Mouse (Mus musculus) stomach, embryonic 15.5 days (tissue): Measurements from ENCODE around the gene Hist3h2a. TPM values are rescaled to one million over a fixed set of nuclear protein-coding genes. Genes with fewer than 3 reads are reported as not detected.

Source experiments
- ATAC-seq: fragments of 200-750 bp; cut with Nextera tagmentation; 2 replicates; pipeline ENCODE4 v1.8.0; 2017; ENCODE audit warnings: low read depth, moderate number of reproducible peaks, moderate TSS enrichment; ENCODE audit not compliant: insufficient read depth, low FRiP score
- H3K27ac ChIP-seq: fragments of 300-500 bp; sonication (generic); 2 replicates; pipeline ENCODE4 v1.5.1; 2015; ENCODE audit warnings: mild to moderate bottlenecking, inconsistent platforms
- H3K27me3 ChIP-seq: fragments of 300-500 bp; sonication (generic); replicated peaks from 2 replicates; pipeline ENCODE4 v1.6.1; 2015; ENCODE audit warnings: inconsistent platforms
- H3K36me3 ChIP-seq: fragments of 300-500 bp; sonication (generic); 2 replicates; pipeline ENCODE4 v1.6.1; 2015; ENCODE audit warnings: inconsistent platforms
- H3K4me1 ChIP-seq: fragments of 300-500 bp; sonication (generic); 2 replicates; pipeline ENCODE4 v1.6.1; 2015; ENCODE audit warnings: inconsistent platforms
- H3K4me2 ChIP-seq: fragments of 300-500 bp; sonication (generic); 2 replicates; pipeline ENCODE4 v1.6.1; 2015; ENCODE audit warnings: mild to moderate bottlenecking, inconsistent platforms
- H3K4me3 ChIP-seq: fragments of 300-500 bp; sonication (generic); replicated peaks from 2 replicates; pipeline ENCODE4 v1.5.1; 2015; ENCODE audit warnings: inconsistent platforms
- H3K9ac ChIP-seq: fragments of 300-500 bp; sonication (generic); 2 replicates; pipeline ENCODE4 v1.6.1; 2015; ENCODE audit warnings: inconsistent platforms
- H3K9me3 ChIP-seq: fragments of 300-500 bp; sonication (generic); 2 replicates; pipeline ENCODE4 v1.6.1; 2016; ENCODE audit warnings: inconsistent platforms
- WGBS: fragments of 180-500 bp; shearing (Covaris S2); methylation state at CpG from one replicate; pipeline ENCODE4 v1.1.7; 2015; 5-methylcytosine and 5-hydroxymethylcytosine counted together
- polyA plus RNA-seq: library from polyadenylated mRNA; unstranded; fragments of >200 nt; fragmentation: Nextera tagmentation; extraction: Ambion mirVana; gene quantifications from 2 replicates; pipeline ENCODE4 v1.2.1, GENCODE M21; 2015

Hist3h2a gene
- polyA plus RNA-seq, 1 experiment from 2014 or later: 29.6 TPM

GRCm38 (mm10) chr11:58927790-58928651, 26.5 kb upstream of the Hist3h2a start:
- Histone ChIP-seq H3K9ac (0 out of 2 replicates have a peak overlapping the region, but pooled peaks have one; percentile 12), H3K27me3 (no peaks in the 10 kb centered on the region), H3K4me1 (peaks cover 6% of the 10 kb centered on the region; the same call in 1 of the 2 replicates), H3K36me3 (peaks cover 20% of the 10 kb centered on the region), H3K4me2 (peak overlapping the region; percentile 56), H3K4me3 (peak overlapping the region; percentile 33), H3K9me3 (no peaks in the 10 kb centered on the region), H3K27ac (peak overlapping the region; percentile 74)
- 23% methylated on average over 20 of the region's 20 CpGs for WGBS
- peak; percentile 61; the same call in 1 of the 2 replicates for ATAC-seq

GRCm38 (mm10) chr11:58929055-58929454, 25.4 kb upstream of the Hist3h2a start:
- no peak overlapping the region for H3K27ac ChIP-seq
- ATAC-seq: no peak
- H3K27me3 ChIP-seq: no peaks in the 10 kb centered on the region
- WGBS: 67% methylated on average over 4 of the region's 4 CpGs
- H3K4me1 ChIP-seq: peaks cover 6% of the 10 kb centered on the region; the same call in 1 of the 2 replicates
- H3K9ac ChIP-seq: no peak overlapping the region
- H3K4me2 ChIP-seq: no peak overlapping the region
- H3K4me3 ChIP-seq: no peak overlapping the region
- H3K36me3 ChIP-seq: peaks cover 31% of the 10 kb centered on the region
- no peaks in the 10 kb centered on the region for H3K9me3 ChIP-seq

DNA sequence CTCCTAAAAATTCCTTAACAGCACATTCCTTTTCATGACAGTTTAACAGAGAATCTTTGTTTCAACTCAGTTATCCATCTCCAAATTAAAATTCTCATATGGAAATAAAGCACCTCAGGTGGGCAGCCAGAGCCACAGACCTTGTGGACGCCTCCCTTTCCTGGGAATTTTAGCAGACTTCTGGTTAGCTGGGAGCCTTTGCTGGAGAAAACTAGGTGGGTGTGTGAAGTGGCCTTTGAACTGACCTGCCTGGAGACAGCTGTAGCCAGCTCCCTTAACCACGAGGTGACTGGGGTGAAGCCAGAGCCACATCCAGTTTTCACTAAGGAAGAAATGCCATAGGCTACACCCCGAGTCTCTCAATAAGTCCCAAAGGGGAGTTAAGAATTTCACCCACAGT, 24.8 kb upstream of the Hist3h2a start:
- no peak overlapping the region for H3K4me3 ChIP-seq
- H3K27me3 ChIP-seq: no peaks in the 10 kb centered on the region
- ATAC-seq: no peak
- no peak overlapping the region for H3K4me2 ChIP-seq
- peaks cover 32% of the 10 kb centered on the region for H3K36me3 ChIP-seq
- H3K9me3 ChIP-seq: no peaks in the 10 kb centered on the region
- H3K4me1 ChIP-seq: peaks cover 6% of the 10 kb centered on the region; the same call in 1 of the 2 replicates
- no peak overlapping the region for H3K27ac ChIP-seq
- 38% methylated on average over 3 of the region's 3 CpGs for WGBS
- no peak overlapping the region for H3K9ac ChIP-seq

GRCm38 (mm10) chr11:58930254-58930653, 24.2 kb upstream of the Hist3h2a start:
- no peaks in the 10 kb centered on the region for H3K9me3 ChIP-seq
- H3K27me3 ChIP-seq: no peaks in the 10 kb centered on the region
- ATAC-seq: no peak
- H3K9ac ChIP-seq: no peak overlapping the region
- no peak overlapping the region for H3K4me3 ChIP-seq
- peaks cover 6% of the 10 kb centered on the region; the same call in 1 of the 2 replicates for H3K4me1 ChIP-seq
- no peak overlapping the region for H3K4me2 ChIP-seq
- peaks cover 32% of the 10 kb centered on the region for H3K36me3 ChIP-seq
- no peak overlapping the region for H3K27ac ChIP-seq
- 87% methylated on average over 3 of the region's 3 CpGs for WGBS

GRCm38 (mm10) chr11:58931576-58931975, 22.9 kb upstream of the Hist3h2a start:
- ATAC-seq: no peak

DNA sequence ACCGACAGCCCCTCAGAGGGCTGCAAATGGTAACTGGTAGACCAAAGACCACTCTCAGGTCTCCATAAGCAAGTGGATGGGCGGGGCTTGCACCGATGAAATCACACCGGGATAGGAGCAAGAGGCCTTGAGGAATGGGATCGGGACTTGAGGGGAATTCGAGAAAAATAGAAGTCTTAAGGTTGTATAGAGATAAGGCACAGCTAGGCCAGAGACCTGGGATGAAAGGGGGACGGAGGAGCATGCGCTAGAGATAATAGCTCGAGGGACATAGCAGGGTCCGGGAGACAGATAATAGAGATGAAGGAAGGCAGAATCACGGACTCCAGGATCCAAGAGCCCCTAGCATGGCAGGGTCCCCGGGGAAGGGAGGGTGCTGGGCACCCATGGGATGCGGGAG, 16.6 kb upstream of the Hist3h2a start:
- H3K4me1 ChIP-seq: peaks cover 17% of the 10 kb centered on the region
- peak overlapping the region; percentile 97 for H3K4me3 ChIP-seq
- H3K27ac ChIP-seq: peak overlapping the region; percentile 95
- no peaks in the 10 kb centered on the region for H3K9me3 ChIP-seq
- WGBS: under 1% methylated on average over 13 of the region's 13 CpGs
- ATAC-seq: no peak; the same call in none of the 2 replicates
- peak overlapping the region; percentile 89 for H3K4me2 ChIP-seq
- H3K9ac ChIP-seq: peak overlapping the region; percentile 90
- no peaks in the 10 kb centered on the region for H3K27me3 ChIP-seq
- peaks cover 21% of the 10 kb centered on the region for H3K36me3 ChIP-seq

More at GRCm38 (mm10) chr11:58931576-58931975, 22.9 kb upstream of the Hist3h2a start:
- no peaks in the 10 kb centered on the region for H3K9me3 ChIP-seq
- no peaks in the 10 kb centered on the region for H3K27me3 ChIP-seq
- H3K4me3 ChIP-seq: no peak overlapping the region
- peaks cover 40% of the 10 kb centered on the region for H3K36me3 ChIP-seq
- no peak overlapping the region for H3K4me2 ChIP-seq
- H3K9ac ChIP-seq: no peak overlapping the region
- 68% methylated on average over 4 of the region's 4 CpGs for WGBS
- no peak overlapping the region for H3K27ac ChIP-seq
- peaks cover 6% of the 10 kb centered on the region; the same call in 1 of the 2 replicates for H3K4me1 ChIP-seq

DNA sequence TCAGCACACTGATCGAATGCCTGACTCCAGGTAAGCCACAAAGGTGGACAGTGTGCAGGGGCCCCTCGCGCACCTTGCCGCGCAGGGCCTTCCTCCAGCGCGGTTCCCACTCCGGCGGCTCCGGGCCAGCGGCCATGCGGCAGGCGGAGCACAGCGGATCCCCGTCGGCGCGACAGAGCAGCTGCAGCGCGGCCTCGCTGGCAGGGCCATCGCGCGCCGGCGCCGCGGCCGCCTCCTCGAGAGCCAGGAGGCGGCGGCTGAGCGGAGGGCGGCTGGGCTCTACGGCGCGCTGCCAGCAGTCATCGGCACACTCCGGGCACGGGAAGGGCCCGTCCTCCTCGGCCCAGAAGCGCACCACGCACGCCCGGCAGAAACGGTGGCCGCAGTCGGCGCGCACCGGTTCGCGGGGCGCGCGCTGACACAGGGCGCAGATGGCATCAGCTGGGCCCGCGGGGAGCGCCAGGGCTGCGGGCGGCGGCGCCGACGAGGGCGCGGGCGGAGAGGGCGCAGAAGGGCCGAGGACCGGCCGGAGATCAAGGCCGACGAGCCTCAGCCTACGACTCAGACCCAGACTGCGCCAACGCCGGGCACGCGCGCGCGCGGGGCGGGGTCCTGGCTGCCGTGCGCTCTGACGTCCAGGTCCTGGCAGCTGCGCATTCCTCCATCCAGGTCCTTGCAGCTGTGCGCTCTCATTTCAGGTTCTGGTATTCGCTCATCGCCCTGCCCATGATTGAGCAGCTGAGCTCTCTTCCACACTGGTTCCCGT, 16.0 kb upstream of the Hist3h2a start, which contains the start of gene Rnf187:
Gene Rnf187 (minus strand): TSS at position 595 of the 766 bp plus-strand sequence.
- Histone ChIP-seq H3K36me3 (peaks cover 15% of the 10 kb centered on the region), H3K4me2 (peak within 1 kb of the TSS; percentile 89), H3K4me3 (peak within 1 kb of the TSS; percentile 97), H3K27me3 (no peaks in the 10 kb centered on the region), H3K9ac (peak within 1 kb of the TSS; percentile 90), H3K9me3 (no peaks in the 10 kb centered on the region), H3K4me1 (peaks cover 17% of the 10 kb centered on the region), H3K27ac (peak within 1 kb of the TSS; percentile 95)
- peak; percentile 97 for ATAC-seq
- WGBS: under 1% methylated on average over 92 of the region's 95 CpGs

- 10% methylated on average over 6 of the region's 6 CpGs for WGBS
- Histone ChIP-seq H3K27ac (peak overlapping the region; percentile 95; the same call in 1 of the 2 replicates), H3K9ac (peak overlapping the region; percentile 90), H3K4me2 (peak overlapping the region; percentile 89), H3K36me3 (peaks cover 9% of the 10 kb centered on the region; the same call in 1 of the 2 replicates), H3K4me3 (peak overlapping the region; percentile 97), H3K27me3 (no peaks in the 10 kb centered on the region), H3K9me3 (no peaks in the 10 kb centered on the region), H3K4me1 (peaks cover 17% of the 10 kb centered on the region)
- no peak for ATAC-seq
Measured at GRCm38 (mm10) chr11:58939088-58939439, 15.4 kb upstream of the Hist3h2a start.

DNA sequence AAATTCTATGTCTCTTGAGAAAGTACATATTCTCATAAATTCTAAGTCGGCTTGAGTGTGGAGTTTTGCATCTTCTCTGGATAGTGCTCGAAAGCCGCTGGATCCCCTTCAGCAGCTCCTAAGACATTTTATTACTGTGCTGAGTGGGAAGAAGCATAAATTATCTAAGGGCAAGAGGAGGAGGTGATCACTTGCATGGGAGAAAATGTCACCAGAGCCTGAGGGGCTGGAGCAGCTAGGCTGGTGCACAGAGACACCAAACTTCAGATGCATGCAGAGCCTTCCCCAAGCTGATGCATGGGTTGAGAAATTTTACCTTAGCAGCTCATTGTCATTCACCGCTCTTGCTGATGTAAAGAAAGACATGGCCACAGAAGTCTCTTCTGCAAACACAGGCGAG, 10.3 kb upstream of the Hist3h2a start:
- H3K4me3 ChIP-seq: no peak overlapping the region
- H3K4me2 ChIP-seq: no peak overlapping the region
- no peaks in the 10 kb centered on the region for H3K27me3 ChIP-seq
- H3K9ac ChIP-seq: no peak overlapping the region
- H3K36me3 ChIP-seq: no peaks in the 10 kb centered on the region
- H3K27ac ChIP-seq: no peak overlapping the region
- WGBS: 76% methylated on average over 5 of the region's 5 CpGs
- H3K9me3 ChIP-seq: no peaks in the 10 kb centered on the region
- no peak for ATAC-seq
- H3K4me1 ChIP-seq: peaks cover 7% of the 10 kb centered on the region; the same call in 1 of the 2 replicates

DNA sequence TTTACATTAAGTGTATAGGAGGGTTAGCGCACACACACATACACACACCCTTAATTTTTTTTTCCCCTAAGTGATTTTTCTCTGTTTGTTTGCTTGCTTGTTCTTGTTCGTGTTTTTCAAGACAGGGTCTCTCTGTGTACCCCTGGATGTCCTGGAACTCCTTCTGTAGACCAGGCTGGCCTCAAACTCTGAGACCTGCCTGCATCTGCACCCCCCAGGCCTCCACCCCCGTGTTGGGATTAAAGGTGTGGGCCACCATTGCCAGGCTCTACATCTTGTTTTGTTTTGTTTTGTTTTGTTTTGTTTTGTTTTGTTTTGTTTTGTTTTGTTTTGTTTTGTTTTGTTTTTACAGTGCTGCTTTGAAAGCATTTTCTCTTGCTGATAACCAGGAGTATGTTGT, 7.2 kb upstream of the Hist3h2a start:
- no peaks in the 10 kb centered on the region for H3K27me3 ChIP-seq
- no peaks in the 10 kb centered on the region for H3K9me3 ChIP-seq
- no peak overlapping the region for H3K4me3 ChIP-seq
- ATAC-seq: no peak
- H3K4me1 ChIP-seq: 0 out of 2 replicates have a peak, but pooled peaks cover 6% of the 10 kb centered on the region
- H3K36me3 ChIP-seq: no peaks in the 10 kb centered on the region
- no peak overlapping the region for H3K9ac ChIP-seq
- H3K4me2 ChIP-seq: no peak overlapping the region
- 70% methylated on average over 3 of the region's 3 CpGs for WGBS
- H3K27ac ChIP-seq: no peak overlapping the region

DNA sequence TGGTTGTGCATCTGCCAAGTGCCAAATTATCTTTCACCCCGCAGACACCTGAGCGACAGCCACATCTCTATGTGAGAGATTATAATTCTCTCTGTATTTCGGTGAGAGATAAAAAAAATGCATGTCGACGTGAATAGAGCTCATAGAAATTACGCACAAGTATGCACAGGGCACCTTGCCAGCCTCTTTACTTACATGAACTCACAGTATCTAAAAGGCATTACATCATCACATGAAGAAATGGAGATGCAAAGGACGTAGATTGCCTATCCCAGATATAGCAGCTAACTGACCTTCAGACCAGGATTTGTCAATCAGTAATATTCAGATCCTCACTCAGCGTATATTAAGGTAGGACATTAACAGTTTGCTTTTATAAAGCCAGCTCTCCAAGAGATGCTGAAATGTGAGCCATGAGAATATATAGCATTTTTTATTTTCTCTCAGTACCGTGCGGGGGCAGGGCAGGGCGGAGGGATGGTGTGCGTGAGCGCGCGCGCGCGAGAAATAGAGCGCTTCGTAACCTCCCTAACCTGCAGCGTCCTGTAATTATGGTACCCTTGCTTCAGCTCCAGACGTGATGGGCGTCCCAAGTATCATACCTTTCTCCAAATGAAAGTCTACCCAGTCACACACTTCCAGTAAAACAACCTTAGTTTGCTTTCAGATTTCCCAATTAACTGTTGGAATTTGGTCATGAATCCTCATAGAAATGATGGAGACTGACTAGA, 6.5 kb upstream of the Hist3h2a start:
- peak overlapping the region; percentile 46 for H3K4me3 ChIP-seq
- H3K27me3 ChIP-seq: no peaks in the 10 kb centered on the region
- 0 out of 2 replicates have a peak overlapping the region, but pooled peaks have one; percentile 2 for H3K9ac ChIP-seq
- no peaks in the 10 kb centered on the region for H3K9me3 ChIP-seq
- 12% methylated on average over 23 of the region's 23 CpGs for WGBS
- H3K4me2 ChIP-seq: peak overlapping the region; percentile 69
- 0 out of 2 replicates have a peak, but pooled peaks cover 6% of the 10 kb centered on the region for H3K4me1 ChIP-seq
- peak overlapping the region; percentile 89 for H3K27ac ChIP-seq
- H3K36me3 ChIP-seq: no peaks in the 10 kb centered on the region
- peak; percentile 29; the same call in 1 of the 2 replicates for ATAC-seq
